Mouse (Mus musculus) forebrain, embryonic 11.5 days (tissue): Measurements from ENCODE around the gene D930048N14Rik. TPM values are rescaled to one million over a fixed set of nuclear protein-coding genes. Genes with fewer than 3 reads are reported as not detected.

ENCODE experiments used
- ATAC-seq: fragments of 200-750 bp; cut with Nextera tagmentation; replicated peaks from 2 replicates; pipeline ENCODE4 v1.8.0; 2017; ENCODE audit warnings: moderate TSS enrichment; ENCODE audit not compliant: low FRiP score
- DNase-seq: peaks from one replicate; pipeline ENCODE4 v3.0.0-alpha.2; 2017; ENCODE audit warnings: low spot score
- H3K27ac ChIP-seq: fragments of 300-500 bp; sonication (generic); 2 replicates; pipeline ENCODE4 v1.5.1; 2014; ENCODE audit warnings: low read depth, low read length
- H3K27me3 ChIP-seq: fragments of 300-500 bp; sonication (generic); 2 replicates; pipeline ENCODE4 v1.6.1; 2014; ENCODE audit warnings: mild to moderate bottlenecking, low read length, mixed read lengths; ENCODE audit not compliant: control insufficient read depth, insufficient read depth
- H3K36me3 ChIP-seq: fragments of 300-500 bp; sonication (generic); 2 replicates; pipeline ENCODE4 v1.6.1; 2014; ENCODE audit warnings: mild to moderate bottlenecking, low read length, moderate library complexity, mixed read lengths; ENCODE audit not compliant: control insufficient read depth, insufficient read depth
- H3K4me1 ChIP-seq: fragments of 300-500 bp; sonication (generic); replicated peaks from 2 replicates; pipeline ENCODE4 v1.6.1; 2014; ENCODE audit warnings: low read length, mixed read lengths; ENCODE audit not compliant: control insufficient read depth, insufficient read depth
- H3K4me2 ChIP-seq: fragments of 300-500 bp; sonication (generic); 2 replicates; pipeline ENCODE4 v1.6.1; 2014; ENCODE audit warnings: low read depth, mild to moderate bottlenecking, low read length, moderate library complexity, mixed read lengths; ENCODE audit not compliant: severe bottlenecking
- H3K4me3 ChIP-seq: fragments of 300-500 bp; sonication (generic); 2 replicates; pipeline ENCODE4 v1.5.1; 2014; ENCODE audit warnings: low read depth, low read length
- H3K9ac ChIP-seq: fragments of 300-500 bp; sonication (generic); 2 replicates; pipeline ENCODE4 v1.6.1; 2014; ENCODE audit warnings: low read length
- H3K9me3 ChIP-seq: fragments of 300-500 bp; sonication (generic); 2 replicates; pipeline ENCODE4 v1.6.1; 2016; ENCODE audit warnings: low read length, mixed read lengths; ENCODE audit not compliant: control insufficient read depth
- WGBS: fragments of 180-500 bp; shearing (Covaris S2); extraction: QIAGEN DNeasy Blood & Tissue Kit; methylation state at CpG from one replicate; pipeline ENCODE4 v1.1.7; 2014; 5-methylcytosine and 5-hydroxymethylcytosine counted together
- polyA plus RNA-seq: library from polyadenylated mRNA; unstranded; fragments of >200 nt; fragmentation: Nextera tagmentation; extraction: Ambion mirVana; gene quantifications from 2 replicates; pipeline ENCODE4 v1.2.1, GENCODE M21; 2014

The D930048N14Rik gene
- polyA plus RNA-seq, 1 experiment from 2014 or later, result 1.1 TPM

GRCm38 (mm10) chr11:51643761-51644160 is 7.0 kb upstream of the D930048N14Rik start:
- H3K27me3 ChIP-seq, result no peaks in the 10 kb centered on the region
- H3K4me2 ChIP-seq, result no peak overlapping the region
- H3K9me3 ChIP-seq, result no peaks in the 10 kb centered on the region
- H3K36me3 ChIP-seq, result peaks cover 2% of the 10 kb centered on the region; the same call in 1 of the 2 replicates
- no peak overlapping the region for H3K27ac ChIP-seq
- WGBS, result 49% methylated on average over 15 of the region's 15 CpGs
- DNase-seq (no peak), ATAC-seq (no peak)
- H3K4me3 ChIP-seq, result no peak overlapping the region
- peaks cover 3% of the 10 kb centered on the region; the same call in 1 of the 2 replicates for H3K4me1 ChIP-seq
- no peak overlapping the region for H3K9ac ChIP-seq

- DNase-seq (no peak), ATAC-seq (no peak)
- WGBS, result 76% methylated on average over 16 of the region's 16 CpGs
- H3K4me2 ChIP-seq, result no peak overlapping the region
- H3K4me3 ChIP-seq, result no peak overlapping the region
- no peak overlapping the region for H3K9ac ChIP-seq
- peaks cover 7% of the 10 kb centered on the region; the same call in 1 of the 2 replicates for H3K4me1 ChIP-seq
- H3K36me3 ChIP-seq, result peaks cover 2% of the 10 kb centered on the region; the same call in 1 of the 2 replicates
- no peak overlapping the region for H3K27ac ChIP-seq
- H3K9me3 ChIP-seq, result no peaks in the 10 kb centered on the region
- no peaks in the 10 kb centered on the region; the same call in 1 of the 2 replicates for H3K27me3 ChIP-seq
These were observed 6.5 kb upstream of the D930048N14Rik start for GRCm38 (mm10) chr11:51644217-51644616.

GRCm38 (mm10) chr11:51645293-51645692 is 5.5 kb upstream of the D930048N14Rik start:
- ATAC-seq (no peak), DNase-seq (no peak)
- Histone ChIP-seq H3K4me2 (no peak overlapping the region), H3K4me3 (no peak overlapping the region), H3K36me3 (peaks cover 2% of the 10 kb centered on the region; the same call in 1 of the 2 replicates), H3K9ac (no peak overlapping the region), H3K4me1 (peaks cover 16% of the 10 kb centered on the region; the same call in 1 of the 2 replicates), H3K9me3 (no peaks in the 10 kb centered on the region), H3K27ac (no peak overlapping the region), H3K27me3 (peaks cover 7% of the 10 kb centered on the region; the same call in 1 of the 2 replicates)
- WGBS, result 92% methylated on average over 13 of the region's 13 CpGs

GRCm38 (mm10) chr11:51646245-51646644 is 4.5 kb upstream of the D930048N14Rik start:
- no peak overlapping the region for H3K9ac ChIP-seq
- whole genome bisulfite sequencing, result 82% methylated on average over 7 of the region's 7 CpGs
- H3K27ac ChIP-seq, result no peak overlapping the region
- no peak overlapping the region for H3K4me2 ChIP-seq
- peaks cover 22% of the 10 kb centered on the region; the same call in 1 of the 2 replicates for H3K4me1 ChIP-seq
- H3K9me3 ChIP-seq, result no peaks in the 10 kb centered on the region
- peaks cover 2% of the 10 kb centered on the region; the same call in 1 of the 2 replicates for H3K36me3 ChIP-seq
- no peak overlapping the region for H3K4me3 ChIP-seq
- peaks cover 7% of the 10 kb centered on the region; the same call in 1 of the 2 replicates for H3K27me3 ChIP-seq
- DNase-seq (no peak), ATAC-seq (no peak)

GRCm38 (mm10) chr11:51646751-51647667 is 3.7 kb upstream of the D930048N14Rik start:
- no peak overlapping the region for H3K9ac ChIP-seq
- H3K27ac ChIP-seq, result no peak overlapping the region
- peak; percentile 46 for DNase-seq
- no peaks in the 10 kb centered on the region for H3K9me3 ChIP-seq
- no peak overlapping the region for H3K4me3 ChIP-seq
- H3K27me3 ChIP-seq, result peaks cover 7% of the 10 kb centered on the region; the same call in 1 of the 2 replicates
- ATAC-seq, result no peak
- peaks cover 22% of the 10 kb centered on the region; the same call in 1 of the 2 replicates for H3K4me1 ChIP-seq
- 87% methylated on average over 15 of the region's 15 CpGs for WGBS
- H3K36me3 ChIP-seq, result peaks cover 2% of the 10 kb centered on the region; the same call in 1 of the 2 replicates
- H3K4me2 ChIP-seq, result no peak overlapping the region

- Histone ChIP-seq H3K4me2 (peak overlapping the region; percentile 1; the same call in 1 of the 2 replicates), H3K36me3 (peaks cover 2% of the 10 kb centered on the region; the same call in 1 of the 2 replicates), H3K4me3 (peak overlapping the region; percentile 10; the same call in 1 of the 2 replicates), H3K4me1 (peaks cover 22% of the 10 kb centered on the region; the same call in 1 of the 2 replicates), H3K27me3 (peaks cover 7% of the 10 kb centered on the region; the same call in 1 of the 2 replicates), H3K9me3 (no peaks in the 10 kb centered on the region), H3K9ac (0 out of 2 replicates have a peak overlapping the region, but pooled peaks have one; percentile 2), H3K27ac (no peak overlapping the region; the same call in 1 of the 2 replicates)
- DNase-seq, result peak; percentile 76
- 27% methylated on average over 3 of the region's 3 CpGs for WGBS
- ATAC-seq, result peak; percentile 37
These were observed 2.2 kb upstream of the D930048N14Rik start for GRCm38 (mm10) chr11:51648566-51648965.

- Histone ChIP-seq H3K9me3 (no peaks in the 10 kb centered on the region), H3K27me3 (peaks cover 7% of the 10 kb centered on the region; the same call in 1 of the 2 replicates), H3K36me3 (peaks cover 2% of the 10 kb centered on the region; the same call in 1 of the 2 replicates), H3K9ac (peak overlapping the region; percentile 69), H3K27ac (no peak overlapping the region; the same call in 1 of the 2 replicates), H3K4me1 (peaks cover 22% of the 10 kb centered on the region; the same call in 1 of the 2 replicates), H3K4me3 (peak overlapping the region; percentile 53), H3K4me2 (peak overlapping the region; percentile 94)
- peak; percentile 55 for DNase-seq
- WGBS, result 25% methylated on average over 11 of the region's 11 CpGs
- 0 out of 2 replicates have a peak, but pooled peaks have one; percentile 11 for ATAC-seq
These were observed 1.5 kb upstream of the D930048N14Rik start for GRCm38 (mm10) chr11:51649111-51649888.

GRCm38 (mm10) chr11:51649889-51650199 is 910 bp upstream of the D930048N14Rik start:
- Histone ChIP-seq H3K27me3 (peaks cover 7% of the 10 kb centered on the region; the same call in 1 of the 2 replicates), H3K27ac (no peak overlapping the region), H3K4me1 (peaks cover 22% of the 10 kb centered on the region; the same call in 1 of the 2 replicates), H3K4me2 (peak overlapping the region; percentile 94), H3K9me3 (no peaks in the 10 kb centered on the region), H3K36me3 (peaks cover 2% of the 10 kb centered on the region; the same call in 1 of the 2 replicates), H3K4me3 (peak overlapping the region; percentile 53), H3K9ac (peak overlapping the region; percentile 69)
- ATAC-seq (no peak), DNase-seq (peak; percentile 57)
- WGBS, result 5% methylated on average over 7 of the region's 7 CpGs
